Mouse (Mus musculus) intestine, postnatal 0 days (tissue): ENCODE results near the gene Tox4. TPM values are rescaled to one million over a fixed set of nuclear protein-coding genes. Genes with fewer than 3 reads are reported as not detected.

Experiments
- ATAC-seq: fragments of 200-750 bp; cut with Nextera tagmentation; 2 replicates; pipeline ENCODE4 v1.8.0; 2017; ENCODE audit warnings: mild to moderate bottlenecking, moderate TSS enrichment, moderate library complexity
- H3K27ac ChIP-seq: fragments of 300-500 bp; sonication (generic); 2 replicates; pipeline ENCODE4 v1.5.1; 2014; ENCODE audit warnings: mild to moderate bottlenecking, low read depth, low read length, moderate library complexity
- H3K27me3 ChIP-seq: fragments of 300-500 bp; sonication (generic); replicated peaks from 2 replicates; pipeline ENCODE4 v1.6.1; 2014; ENCODE audit warnings: low read length, mixed read lengths; ENCODE audit not compliant: control insufficient read depth, insufficient read depth
- H3K36me3 ChIP-seq: fragments of 300-500 bp; sonication (generic); 2 replicates; pipeline ENCODE4 v1.6.1; 2014; ENCODE audit warnings: mild to moderate bottlenecking, moderate library complexity; ENCODE audit not compliant: control insufficient read depth, insufficient read depth
- H3K4me1 ChIP-seq: fragments of 300-500 bp; sonication (generic); replicated peaks from 2 replicates; pipeline ENCODE4 v1.6.1; 2014; ENCODE audit warnings: antibody characterized with exemption, low read length, mixed read lengths; ENCODE audit not compliant: control insufficient read depth, insufficient read depth
- H3K4me2 ChIP-seq: fragments of 300-500 bp; sonication (generic); replicated peaks from 2 replicates; pipeline ENCODE4 v1.6.1; 2014; ENCODE audit warnings: low read depth, mild to moderate bottlenecking, moderate library complexity
- H3K4me3 ChIP-seq: fragments of 300-500 bp; sonication (generic); 2 replicates; pipeline ENCODE4 v1.5.1; 2014; ENCODE audit warnings: low read depth, low read length
- H3K9ac ChIP-seq: fragments of 300-500 bp; sonication (generic); 2 replicates; pipeline ENCODE4 v1.6.1; 2014; ENCODE audit warnings: mild to moderate bottlenecking, low read depth, low read length
- H3K9me3 ChIP-seq: fragments of 300-500 bp; sonication (generic); 2 replicates; pipeline ENCODE4 v1.6.1; 2016; ENCODE audit warnings: mixed run types; ENCODE audit not compliant: control insufficient read depth
- CTCF ChIP-seq: sonication (generic); IDR thresholded peaks from 2 replicates; pipeline ENCODE4 v1.5.1; 2016; ENCODE audit warnings: low read depth, mild to moderate bottlenecking, control low read depth, antibody characterized with exemption, moderate library complexity
- WGBS: fragments of 180-500 bp; shearing (Covaris S2); extraction: QIAGEN DNeasy Blood & Tissue Kit; methylation state at CpG from one replicate; pipeline ENCODE4 v1.1.7; 2014; 5-methylcytosine and 5-hydroxymethylcytosine counted together
- polyA plus RNA-seq: library from polyadenylated mRNA; unstranded; fragments of >200 nt; fragmentation: Nextera tagmentation; extraction: Ambion mirVana; gene quantifications from 2 replicates; pipeline ENCODE4 v1.2.1, GENCODE M21; 2015

The Tox4 gene
- polyA plus RNA-seq, 1 experiment from 2014 or later, result 20.8 TPM

DNA sequence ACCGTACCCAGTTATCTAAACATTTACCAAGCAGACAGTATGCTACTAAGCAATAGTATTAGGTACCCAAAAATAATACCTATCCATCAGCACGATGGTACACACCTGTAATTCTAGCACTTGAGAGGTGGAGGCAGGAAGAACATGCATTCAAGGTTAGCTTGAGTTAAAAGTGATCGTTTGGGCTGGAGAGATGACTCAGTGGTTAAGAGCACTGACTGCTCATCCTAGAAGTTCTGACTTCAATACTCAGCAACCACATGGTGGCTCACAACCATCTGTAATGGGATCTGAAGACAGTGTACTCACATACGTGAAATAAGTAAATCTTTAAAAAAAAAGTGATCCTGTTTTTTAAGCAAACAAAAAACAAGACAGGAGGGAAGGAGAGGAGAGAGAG lies 32.8 kb upstream of the Tox4 start:
- H3K27ac ChIP-seq, result no peak overlapping the region
- H3K4me3 ChIP-seq, result no peak overlapping the region
- no peaks in the 10 kb centered on the region for H3K27me3 ChIP-seq
- H3K9ac ChIP-seq, result no peak overlapping the region
- peaks cover 4% of the 10 kb centered on the region; the same call in 1 of the 2 replicates for H3K36me3 ChIP-seq
- H3K4me2 ChIP-seq, result no peak overlapping the region
- WGBS, result 70% methylated on average over 4 of the region's 4 CpGs
- TF ChIP-seq CTCF, result no peak
- 0 out of 2 replicates have a peak, but pooled peaks cover 3% of the 10 kb centered on the region for H3K4me1 ChIP-seq
- no peak for ATAC-seq
- no peaks in the 10 kb centered on the region for H3K9me3 ChIP-seq

DNA sequence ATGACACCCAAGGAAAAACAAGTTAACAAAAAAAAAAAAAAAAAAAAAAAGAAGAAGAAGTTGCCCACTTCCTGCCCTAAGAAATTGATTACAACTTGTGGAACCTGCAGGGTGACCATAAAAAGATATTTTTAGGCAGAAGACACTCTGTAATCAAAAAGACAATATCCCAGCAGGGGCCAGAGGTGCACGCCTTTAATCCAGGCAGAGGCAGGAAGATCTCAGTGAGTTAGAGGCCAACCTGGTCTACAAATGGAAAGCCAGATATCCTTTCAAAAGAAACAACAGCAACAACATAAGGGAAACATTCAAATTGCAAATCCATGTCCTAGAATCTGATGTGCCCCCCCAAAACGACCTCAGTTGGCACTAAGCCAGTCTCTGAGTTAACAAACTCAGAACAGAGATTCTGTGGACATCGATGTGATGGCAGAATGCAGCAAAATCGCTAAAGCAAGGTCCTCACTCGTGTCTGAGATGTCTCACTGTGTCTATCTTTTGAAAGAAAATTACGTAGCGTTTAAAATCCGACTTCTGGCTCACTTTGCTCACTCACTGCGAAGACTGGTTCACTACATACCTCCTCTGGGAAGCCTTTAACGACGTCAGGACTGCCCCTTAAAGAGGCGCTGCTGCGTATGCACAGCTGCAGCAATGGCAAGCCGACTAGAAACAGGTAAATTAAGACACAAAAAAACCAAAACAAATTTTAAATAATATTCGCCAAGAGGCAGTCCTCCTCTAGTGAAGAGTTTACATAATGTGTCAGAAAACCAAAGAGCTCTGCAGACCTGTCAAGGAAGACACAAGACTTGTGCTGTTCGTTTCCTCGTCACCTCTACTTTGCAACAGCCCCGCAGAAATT lies 22.4 kb upstream of the Tox4 start:
- peaks cover 3% of the 10 kb centered on the region; the same call in 1 of the 2 replicates for H3K36me3 ChIP-seq
- ATAC-seq, result no peak

DNA sequence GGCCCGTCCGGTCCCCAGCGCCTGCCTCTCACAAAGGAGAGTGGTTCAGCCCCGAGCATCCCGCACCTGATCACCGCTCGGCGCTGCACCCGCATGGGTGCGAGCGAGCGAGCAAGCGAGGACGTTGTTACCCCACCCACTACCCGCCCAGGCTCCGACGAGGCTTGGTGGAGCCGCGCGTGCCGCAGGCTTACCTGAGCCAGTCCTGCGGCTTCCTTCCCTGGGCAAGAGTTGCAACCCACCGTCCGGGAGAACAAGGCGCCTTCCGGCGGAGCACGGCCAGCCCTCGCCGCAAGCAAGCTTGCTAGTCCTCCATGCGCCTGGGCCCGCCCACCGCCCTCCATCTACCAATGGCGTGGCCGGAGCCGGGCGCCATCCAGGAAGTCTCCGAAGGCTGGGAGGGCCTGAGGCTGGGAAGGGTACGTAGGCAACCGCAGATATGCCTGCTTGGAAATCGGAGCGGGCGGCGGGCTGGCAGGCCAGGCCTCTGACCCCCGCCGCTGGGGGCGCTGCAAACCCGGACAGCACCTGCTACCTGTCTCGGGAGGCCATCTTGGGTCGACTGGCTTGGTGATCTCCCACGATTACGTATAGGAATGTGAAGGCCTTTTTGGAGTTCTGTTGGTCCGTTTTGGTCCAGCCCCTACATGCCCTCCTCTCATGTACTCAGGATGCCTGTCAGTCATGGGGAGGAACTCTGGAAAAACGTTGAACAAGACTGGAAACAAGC lies 21.3 kb upstream of the Tox4 start, which contains the start of gene Chd8:
Chd8 (minus strand) TSS at position 297 of the 730 bp plus-strand sequence.
- H3K27me3 ChIP-seq, result no peaks in the 10 kb centered on the region
- peaks cover 7% of the 10 kb centered on the region; the same call in 1 of the 2 replicates for H3K36me3 ChIP-seq
- H3K4me2 ChIP-seq, result peak within 1 kb of the TSS; percentile 68
- no peaks in the 10 kb centered on the region for H3K9me3 ChIP-seq
- peak within 1 kb of the TSS; percentile 72 for H3K9ac ChIP-seq
- no peaks in the 10 kb centered on the region for H3K4me1 ChIP-seq
- ATAC-seq, result peak; percentile 100
- H3K4me3 ChIP-seq, result peak within 1 kb of the TSS; percentile 54
- TF ChIP-seq CTCF, result peak; percentile 95
- 0% methylated on average over 53 of the region's 54 CpGs for WGBS
- peak within 1 kb of the TSS; percentile 85 for H3K27ac ChIP-seq

More for the DNA sequence above, 22.4 kb upstream of the Tox4 start:
- Histone ChIP-seq H3K9ac (peak overlapping the region; percentile 72), H3K9me3 (no peaks in the 10 kb centered on the region), H3K27ac (peak overlapping the region; percentile 85), H3K4me1 (no peaks in the 10 kb centered on the region), H3K4me2 (peak overlapping the region; percentile 68), H3K4me3 (peak overlapping the region; percentile 54), H3K27me3 (no peaks in the 10 kb centered on the region)
- 3% methylated on average over 18 of the region's 18 CpGs for WGBS
- TF ChIP-seq CTCF, result no peak

DNA sequence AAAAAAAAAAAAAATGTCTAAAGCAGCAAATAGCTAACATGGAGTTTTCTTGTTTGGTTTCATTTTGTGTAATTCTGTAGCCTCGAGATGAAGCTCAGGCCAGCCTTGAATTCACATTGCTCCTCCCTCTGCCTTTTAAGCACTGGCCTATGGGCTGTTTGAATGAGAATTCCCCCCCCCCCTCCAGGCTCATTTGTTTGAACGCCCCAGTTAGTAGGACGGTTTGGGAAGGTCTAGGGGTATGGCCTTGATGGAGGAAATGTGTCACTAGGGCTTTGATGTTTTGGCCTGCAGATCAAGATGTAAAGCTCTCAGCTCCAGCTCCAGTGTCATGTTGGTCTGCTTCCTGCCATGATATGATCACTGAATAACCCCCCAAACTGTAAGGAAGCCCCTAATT lies 6.2 kb upstream of the Tox4 start:
- Histone ChIP-seq H3K4me3 (no peak overlapping the region), H3K9me3 (no peaks in the 10 kb centered on the region), H3K27ac (no peak overlapping the region), H3K4me1 (no peaks in the 10 kb centered on the region), H3K4me2 (no peak overlapping the region), H3K9ac (no peak overlapping the region), H3K27me3 (no peaks in the 10 kb centered on the region), H3K36me3 (peaks cover 18% of the 10 kb centered on the region)
- TF ChIP-seq CTCF, result no peak
- ATAC-seq, result no peak
- 74% methylated on average over 3 of the region's 3 CpGs for WGBS

DNA sequence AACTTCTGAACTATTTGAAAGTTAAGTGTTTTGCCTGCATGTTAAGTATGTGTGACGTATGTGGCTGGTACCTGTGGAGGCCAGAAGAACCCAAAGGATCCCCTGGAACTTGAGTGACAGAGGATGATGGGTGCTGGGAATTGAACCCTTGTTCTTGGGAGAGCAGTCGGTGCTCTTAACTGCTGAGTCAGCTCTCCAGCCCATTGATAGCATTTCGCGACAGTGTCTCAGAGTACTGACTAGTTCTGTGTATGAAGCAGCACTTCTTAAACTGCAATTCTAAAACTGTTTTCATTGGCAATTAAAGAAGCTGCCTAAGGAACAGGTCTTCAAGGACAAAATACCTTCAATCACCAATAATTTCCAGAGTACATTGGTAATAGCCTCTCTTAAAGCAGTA lies 1.7 kb upstream of the Tox4 start:
- ATAC-seq, result no peak
- H3K9me3 ChIP-seq, result no peaks in the 10 kb centered on the region
- H3K4me1 ChIP-seq, result 0 out of 2 replicates have a peak, but pooled peaks cover 2% of the 10 kb centered on the region
- TF ChIP-seq CTCF, result no peak
- H3K4me3 ChIP-seq, result no peak overlapping the region
- WGBS, result 84% methylated on average over 4 of the region's 4 CpGs
- H3K27ac ChIP-seq, result no peak overlapping the region
- H3K36me3 ChIP-seq, result peaks cover 6% of the 10 kb centered on the region; the same call in 1 of the 2 replicates
- no peak overlapping the region for H3K4me2 ChIP-seq
- H3K9ac ChIP-seq, result no peak overlapping the region
- no peaks in the 10 kb centered on the region for H3K27me3 ChIP-seq

DNA sequence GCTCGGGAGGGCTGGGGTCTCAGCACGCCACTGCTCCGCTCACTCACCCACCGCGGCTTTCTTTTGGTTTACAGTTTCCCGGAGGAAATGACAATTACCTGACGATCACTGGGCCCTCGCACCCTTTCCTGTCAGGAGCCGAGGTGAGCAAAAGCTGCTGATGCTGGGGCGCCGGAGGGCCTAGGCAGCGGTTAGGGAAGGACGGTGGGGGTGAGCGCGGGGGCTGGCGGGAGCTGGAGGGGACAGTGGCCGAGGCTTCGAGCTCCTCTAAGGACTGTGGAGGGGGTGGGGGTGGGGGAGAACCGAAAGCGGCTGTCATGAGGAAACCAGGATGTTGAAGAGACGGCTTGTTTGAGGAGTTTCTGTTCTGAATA lies 788 bp downstream of the Tox4 start:
- peak overlapping the region; percentile 72 for H3K4me2 ChIP-seq
- H3K36me3 ChIP-seq, result peaks cover 11% of the 10 kb centered on the region; the same call in 1 of the 2 replicates
- 0 out of 2 replicates have a peak, but pooled peaks cover 2% of the 10 kb centered on the region for H3K4me1 ChIP-seq
- ATAC-seq, result peak; percentile 23
- peak overlapping the region; percentile 95 for H3K27ac ChIP-seq
- H3K9me3 ChIP-seq, result no peaks in the 10 kb centered on the region
- TF ChIP-seq CTCF, result no peak
- peak overlapping the region; percentile 91 for H3K9ac ChIP-seq
- H3K4me3 ChIP-seq, result peak overlapping the region; percentile 94
- no peaks in the 10 kb centered on the region for H3K27me3 ChIP-seq
- under 1% methylated on average over 21 of the region's 21 CpGs for WGBS
